Mouse (Mus musculus) spleen, embryonic (tissue): Measurements from ENCODE around the gene Krt5.
"Not testable (repeated sequence)": the region's sequence is repeated elsewhere in the genome, so short reads cannot be mapped to it uniquely, and the experiment has no call there.

Source experiments
- CTCF ChIA-PET: fragments of 350-600 bp; sonication (Branson Sonifier 250); formaldehyde crosslinking; loops from one replicate; lab custom pipeline; 2022; lab: Charles Lee

The Krt5 gene

DNA sequence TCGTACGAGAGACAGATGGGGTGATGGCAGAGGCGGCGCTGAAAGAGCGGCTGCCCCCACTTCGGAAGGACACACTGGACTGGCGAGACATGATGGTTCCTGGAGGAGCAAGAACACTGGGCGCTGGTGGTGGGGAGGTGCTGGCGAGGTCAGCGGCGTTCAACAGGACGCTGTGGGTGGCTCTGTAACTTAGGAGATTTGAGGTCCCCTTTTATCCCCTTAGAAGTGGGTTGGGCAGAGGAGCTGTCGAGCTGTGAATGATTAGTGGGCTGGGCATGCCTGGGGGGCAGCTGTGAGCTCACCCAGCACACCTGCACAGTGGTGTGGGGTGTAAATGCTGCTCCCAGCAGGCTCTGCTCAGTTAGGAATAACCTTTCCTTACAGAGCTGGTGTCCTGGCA, at the start of gene Krt5:
Gene Krt5 (minus strand): TSS at position 179 of the 400 bp plus-strand sequence.
- CTCF ChIA-PET, result no interaction called here

GRCm38 (mm10) chr15:101742711-101743110, 30.0 kb upstream of the Krt5 start, which contains the start of gene Krt71:
TSS of gene Krt71 (minus strand) at chr15:101743109.
- CTCF ChIA-PET, result no interaction called here

DNA sequence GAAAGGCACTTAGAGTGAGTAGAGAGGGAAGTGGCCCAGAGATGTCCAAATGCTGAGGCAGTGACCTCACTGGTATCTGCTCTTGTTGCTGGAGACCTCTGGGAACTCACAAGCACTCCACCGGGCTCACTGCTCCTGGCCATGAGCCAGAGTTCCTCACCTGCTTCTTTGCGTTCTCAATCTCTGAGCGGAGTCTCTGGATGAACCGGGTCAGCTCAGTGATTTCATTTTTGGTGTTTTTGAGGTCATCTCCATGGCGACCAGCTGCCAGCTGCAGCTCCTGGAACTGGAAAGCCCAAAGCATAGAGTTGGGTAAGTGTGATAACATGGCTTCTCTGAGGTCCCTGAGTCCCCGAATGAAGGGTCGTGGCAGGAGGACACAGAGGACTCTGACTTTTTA, 25.1 kb upstream of the Krt5 start:
- CTCF ChIA-PET, result no interaction called here

- CTCF ChIA-PET, result no interaction called here
Observed at GRCm38 (mm10) chr15:101730653-101731052, 18.0 kb upstream of the Krt5 start.

DNA sequence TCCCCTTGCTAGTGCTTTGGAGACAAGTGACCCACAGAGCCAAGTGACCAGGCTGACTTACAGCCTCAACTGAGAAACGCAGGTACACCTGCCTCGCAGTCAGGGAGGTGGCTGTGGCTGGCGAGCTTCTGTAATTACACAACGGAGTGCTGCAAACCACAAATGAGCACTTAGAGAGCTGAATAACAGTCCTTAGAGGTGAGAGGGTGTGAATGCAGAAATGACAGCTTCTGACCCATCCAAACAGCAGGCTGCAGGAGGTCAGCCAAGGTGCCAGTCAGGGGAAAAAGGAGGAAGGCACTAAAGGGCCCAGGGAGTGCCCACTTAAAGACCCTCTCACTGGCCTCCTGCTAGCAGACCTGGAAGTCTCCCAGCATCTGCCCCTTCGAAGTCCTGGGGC, 12.0 kb upstream of the Krt5 start:
- CTCF ChIA-PET, result no interaction called here

GRCm38 (mm10) chr15:101715831-101716230, 3.1 kb upstream of the Krt5 start:
- CTCF ChIA-PET, result no interaction called here

DNA sequence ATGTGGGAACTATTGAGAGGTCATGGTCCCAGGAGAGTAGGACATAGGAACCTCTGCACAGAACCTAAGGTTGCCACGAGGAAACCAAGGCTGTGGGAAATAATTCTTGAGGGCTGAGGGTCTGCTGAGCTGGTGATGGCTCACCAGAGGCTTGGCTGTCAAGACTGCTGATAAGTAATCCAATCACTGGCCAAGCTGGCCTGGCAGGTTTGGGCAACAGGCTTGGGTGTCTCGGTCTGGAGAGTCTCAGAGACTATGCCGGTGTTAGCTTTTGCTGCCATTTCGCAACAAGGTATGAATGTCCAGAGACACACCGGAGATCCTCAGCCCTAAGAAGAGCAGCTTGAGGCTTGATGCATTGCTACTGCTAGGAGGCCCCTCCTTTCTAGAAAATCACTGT, 1.7 kb upstream of the Krt5 start:
- CTCF ChIA-PET, result interaction anchor here (0.5 kb wide), 1 partner anchor 884 kb away, joined by 3 read pairs; no protein-coding TSS in a partner anchor

GRCm38 (mm10) chr15:101713731-101714130, 1.0 kb upstream of the Krt5 start:
- CTCF ChIA-PET, result no interaction called here

- CTCF ChIA-PET, result no interaction called here
Observed at GRCm38 (mm10) chr15:101708683-101709082, 4.0 kb downstream of the Krt5 start.

GRCm38 (mm10) chr15:101707454-101707853, 5.2 kb downstream of the Krt5 start:
- CTCF ChIA-PET, result no interaction called here

- CTCF ChIA-PET, result no interaction called here
Observed at GRCm38 (mm10) chr15:101704066-101704465, 8.6 kb downstream of the Krt5 start.

GRCm38 (mm10) chr15:101702380-101702779, 10.3 kb downstream of the Krt5 start:
- CTCF ChIA-PET, result no interaction called here

DNA sequence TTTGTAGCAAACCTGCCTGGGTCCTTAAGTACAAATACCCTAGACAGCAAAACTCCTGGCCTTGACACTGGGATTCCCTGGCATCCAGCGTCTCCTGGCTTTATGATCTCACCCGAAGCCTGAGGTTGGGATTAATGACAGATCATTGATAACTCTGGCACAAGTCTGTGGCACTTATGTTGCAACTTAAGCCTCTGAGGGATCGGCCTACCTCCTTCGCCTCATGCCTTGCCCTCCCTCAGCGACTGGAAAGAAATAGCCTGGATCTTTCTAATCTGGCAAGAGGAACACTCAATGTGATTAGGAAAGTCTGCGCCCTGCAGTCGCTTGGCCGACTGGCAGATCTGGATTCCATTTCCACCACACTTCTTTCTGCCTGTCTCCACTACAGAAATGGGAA, 12.8 kb downstream of the Krt5 start:
- CTCF ChIA-PET, result no interaction called here

DNA sequence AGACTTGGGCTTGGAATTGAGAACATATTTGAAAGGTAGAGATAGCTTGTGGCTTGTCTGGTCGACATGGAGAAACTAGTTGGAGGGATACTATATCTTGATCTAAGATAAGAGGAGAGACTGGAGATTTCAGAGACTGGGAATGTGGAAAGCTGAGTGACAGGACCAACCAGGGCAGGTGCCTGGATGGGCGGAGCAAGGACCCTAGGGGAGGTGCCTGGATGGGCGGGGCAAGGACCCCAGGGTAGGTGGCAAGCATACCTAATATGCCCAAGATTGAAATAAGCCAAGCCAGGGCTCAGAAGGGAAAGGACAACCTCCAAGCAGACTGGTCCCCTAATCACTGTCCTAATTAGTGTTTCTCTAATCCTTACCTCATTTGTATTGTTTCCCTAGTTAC, 13.5 kb downstream of the Krt5 start:
- CTCF ChIA-PET, result no interaction called here

DNA sequence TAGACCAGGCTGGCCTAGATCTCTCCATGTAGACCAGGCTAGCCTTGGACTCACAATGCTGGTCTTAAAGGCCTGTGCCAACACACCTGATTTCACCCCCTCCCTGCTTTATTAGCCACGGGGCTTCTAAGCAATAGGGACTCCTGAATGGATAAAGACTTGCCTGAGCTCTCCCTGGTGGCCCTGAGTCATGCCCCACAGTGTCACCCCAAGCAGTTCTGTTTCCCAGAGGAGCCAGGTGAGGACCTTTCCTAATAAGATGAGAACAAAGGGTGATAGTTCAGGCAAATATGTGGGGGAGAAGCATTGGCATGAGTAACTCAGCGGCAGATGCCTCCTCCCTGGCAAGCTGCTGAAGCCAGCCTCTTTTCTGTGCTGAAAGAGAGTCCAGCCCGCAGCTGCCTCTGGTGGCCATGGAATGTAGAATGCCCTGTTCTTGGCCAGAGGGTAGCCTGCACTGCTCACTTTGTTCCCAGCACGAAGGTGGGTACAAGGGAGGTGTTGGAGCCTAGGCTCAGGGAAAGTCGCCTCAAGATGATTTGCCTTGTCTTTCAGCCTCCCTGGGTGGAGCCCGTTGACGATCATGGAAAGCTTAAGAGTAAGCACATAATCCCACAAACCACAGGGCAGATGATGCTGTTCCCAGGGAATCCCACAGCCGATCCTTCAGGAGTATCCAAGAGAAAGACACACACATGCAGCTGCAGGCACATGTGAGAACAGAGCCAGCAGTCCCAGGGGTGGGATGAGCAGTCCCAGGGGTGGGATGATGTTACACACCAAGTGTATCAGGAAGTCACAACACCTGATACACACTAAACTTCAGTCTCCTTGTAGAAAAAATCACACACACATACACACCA, 15.1 kb downstream of the Krt5 start:
- CTCF ChIA-PET, result no interaction called here

DNA sequence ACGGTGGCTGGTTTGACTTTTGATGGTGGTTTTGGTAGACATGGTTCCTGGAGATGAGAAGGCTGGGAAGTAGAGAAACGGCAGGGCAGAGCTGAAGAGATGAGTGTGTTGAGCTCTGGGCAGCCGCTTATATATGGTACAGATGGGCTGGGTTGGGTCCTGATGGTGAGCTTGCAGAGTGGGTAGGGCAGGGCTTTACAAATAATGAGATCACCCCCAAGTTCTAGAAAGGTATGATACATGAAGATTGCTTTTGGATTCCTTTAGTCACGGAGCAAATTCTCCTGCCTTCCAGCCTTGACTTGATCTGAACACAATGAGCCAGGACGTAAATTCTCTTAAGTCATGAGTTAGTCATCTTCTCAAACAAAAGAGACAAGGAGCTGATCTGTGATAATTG, 18.5 kb downstream of the Krt5 start, which contains the start of gene Krt6a:
Gene Krt6a (minus strand): TSS at position 101 of the 400 bp plus-strand sequence.
- CTCF ChIA-PET, result no interaction called here

GRCm38 (mm10) chr15:101690460-101690859, 22.2 kb downstream of the Krt5 start:
- CTCF ChIA-PET, result not testable (repeated sequence)

DNA sequence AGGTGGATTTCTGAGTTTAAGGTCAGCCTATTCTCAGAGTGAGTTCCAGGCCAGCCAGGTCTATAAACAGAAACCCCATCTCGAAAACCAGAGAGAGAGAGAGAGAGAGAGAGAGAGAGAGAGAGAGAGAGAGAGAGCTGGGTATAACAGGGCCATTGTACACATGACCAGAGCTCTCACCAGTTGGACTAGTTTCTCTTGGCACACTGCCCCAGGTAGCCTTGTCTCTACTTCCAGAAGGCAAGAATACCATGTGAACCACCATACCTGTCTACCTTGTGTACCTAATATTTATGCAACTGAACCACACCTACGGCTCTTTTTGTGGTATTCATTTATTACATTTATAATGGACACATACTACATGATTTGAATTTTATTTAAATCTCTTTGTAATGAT, 24.5 kb downstream of the Krt5 start:
- CTCF ChIA-PET, result no interaction called here

DNA sequence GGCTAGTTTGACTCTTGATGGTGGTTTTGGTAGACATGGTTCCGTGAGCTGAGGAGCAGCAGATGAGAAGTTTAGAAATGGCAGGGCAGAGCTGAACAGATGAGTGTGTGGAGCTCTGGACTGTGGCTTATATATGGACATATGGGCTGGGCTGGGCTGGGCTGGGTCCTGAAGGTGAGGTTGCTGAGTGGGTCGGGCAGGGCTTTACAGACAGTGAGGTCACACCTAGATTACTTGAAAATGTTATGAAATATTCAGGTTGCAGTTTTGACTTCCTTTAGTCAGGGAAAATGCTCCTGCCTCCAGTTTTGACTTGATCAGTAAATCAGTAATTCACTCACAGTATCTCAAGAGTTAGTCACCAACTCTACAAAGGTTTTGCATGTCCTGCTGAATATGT, 32.5 kb downstream of the Krt5 start, which contains the start of gene Krt6b:
Gene Krt6b (minus strand): TSS at position 101 of the 400 bp plus-strand sequence.
- CTCF ChIA-PET, result no interaction called here

DNA sequence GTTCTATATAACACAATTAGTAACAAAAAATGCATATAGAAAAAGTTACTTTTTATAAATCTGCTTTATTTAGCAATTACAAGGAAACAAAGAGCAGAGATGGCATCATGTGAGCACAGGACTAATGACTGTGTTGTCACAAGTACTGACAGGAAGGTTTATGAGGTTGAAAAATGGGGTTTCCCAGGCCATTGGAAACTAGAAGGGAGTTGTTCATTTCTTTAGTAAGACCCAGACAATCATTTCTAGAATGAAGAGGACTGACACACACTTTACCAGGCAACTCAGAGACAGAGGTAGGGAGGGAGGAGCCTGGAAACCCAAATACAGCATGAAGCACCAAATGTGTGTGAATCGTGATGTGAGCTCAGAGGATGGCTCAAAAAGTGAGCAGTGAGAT, 36.7 kb downstream of the Krt5 start:
- CTCF ChIA-PET, result no interaction called here
